Mouse (Mus musculus): ENCODE measurements around the gene Pfn3.

- TF ChIP-seq CTCF (IDR thresholded peaks at IDR 0.05; ENCODE audit: low read depth, low read length) = peak; percentile 59
- TF ChIP-seq POLR2A (IDR thresholded peaks at IDR 0.05; ENCODE audit: insufficient read depth, low read length) = no peak
- TF ChIP-seq EP300 (IDR thresholded peaks at IDR 0.05; ENCODE audit: insufficient read depth, low read depth, low read length) = no peak
Observed at GRCm38 (mm10) chr13:55420933-55421800, 6.1 kb upstream of the Pfn3 start.

Measured in ES-Bruce4 (cell line).